Comparison of ENCODE assay signal across 8 mouse cellular contexts in genomic region chr13:21918570-21919419, GRCm38 (mm10). TPM values are rescaled to one million over a fixed set of nuclear protein-coding genes. Genes with fewer than 3 reads are reported as not detected.
DNase-seq lines count a peak whose midpoint lies in the region; ATAC-seq and TF ChIP-seq lines count a peak whose summit lies in the region.

No protein-coding gene starts in this region.

- H3K9me3 ChIP-seq in lung, embryonic 14.5 days (ENCODE audit: low read depth, low read length): no peaks in the 10 kb centered on the region
- H3K9me3 ChIP-seq in neural tube, embryonic 15.5 days (replicated peaks): no peaks in the 10 kb centered on the region

- peak overlapping the region; percentile 54; the same call in 1 of the 2 replicates for H3K27ac ChIP-seq in lung, embryonic 14.5 days (ENCODE audit: low read depth)
- no peak overlapping the region for H3K27ac ChIP-seq in neural tube, embryonic 15.5 days (replicated peaks)

- peaks cover 6% of the 10 kb centered on the region; the same call in 1 of the 2 replicates for H3K27me3 ChIP-seq in lung, embryonic 14.5 days (ENCODE audit: insufficient read depth, low read length)
- H3K27me3 ChIP-seq in neural tube, embryonic 15.5 days (replicated peaks): peaks cover 60% of the 10 kb centered on the region

- 0 out of 2 replicates have a peak, but pooled peaks cover 9% of the 10 kb centered on the region for H3K4me1 ChIP-seq in lung, embryonic 14.5 days (ENCODE audit: insufficient read depth)
- H3K4me1 ChIP-seq in neural tube, embryonic 15.5 days: peaks cover 18% of the 10 kb centered on the region

- peak; percentile 93 for ATAC-seq in lung, embryonic 14.5 days (ENCODE audit: insufficient read depth)
- ATAC-seq in neural tube, embryonic 15.5 days (ENCODE audit: low FRiP score): no peak; the same call in 1 of the 2 replicates

- H3K9ac ChIP-seq in lung, embryonic 14.5 days: peak overlapping the region; percentile 52
- H3K9ac ChIP-seq in neural tube, embryonic 15.5 days (replicated peaks): no peak overlapping the region

- no peaks in the 10 kb centered on the region for H3K36me3 ChIP-seq in lung, embryonic 14.5 days (ENCODE audit: insufficient read depth)
- no peaks in the 10 kb centered on the region for H3K36me3 ChIP-seq in neural tube, embryonic 15.5 days

- WGBS in lung, embryonic 14.5 days: under 1% methylated on average over 38 of the region's 38 CpGs
- under 1% methylated on average over 38 of the region's 38 CpGs for WGBS in neural tube, embryonic 15.5 days

- DNase-seq in urinary bladder, postnatal 25 days (ENCODE audit: low spot score): peak; percentile 34
- no peak for DNase-seq in urinary bladder, postnatal 10 days (ENCODE audit: low spot score)
- peak; percentile 95 for DNase-seq in embryo, embryonic 10.5 days (ENCODE audit: low spot score)
- DNase-seq in heart, adult 8-10 months (ENCODE audit: low spot score): peak; percentile 92
- peak; percentile 54 for DNase-seq in kidney, adult 11 months
- DNase-seq in lung, embryonic 14.5 days: peak; percentile 91
- DNase-seq in yolk sac, embryonic 10.5 days (ENCODE audit: low spot score): peak; percentile 96

- peak overlapping the region; percentile 54 for H3K4me3 ChIP-seq in lung, embryonic 14.5 days (ENCODE audit: low read depth, low read length)
- peak overlapping the region; percentile 34 for H3K4me3 ChIP-seq in neural tube, embryonic 15.5 days (replicated peaks)

- peak overlapping the region; percentile 89 for H3K4me2 ChIP-seq in lung, embryonic 14.5 days
- peak overlapping the region; percentile 58 for H3K4me2 ChIP-seq in neural tube, embryonic 15.5 days

- TF ChIP-seq CTCF in lung, embryonic 14.5 days (IDR thresholded peaks at IDR 0.05; ENCODE audit: low read depth): no peak

RNA-seq across cellular contexts. Expression of gene Zfp184, which starts 26.1 kb away (rescaled TPM):
- total RNA-seq in heart, adult 8-10 months (2022): 1 to 10 TPM in 1 of 4 experiments, under 1 TPM in 3; 0.46 to 1.0 (median 0.83) TPM
- polyA plus RNA-seq in lung, embryonic 14.5 days (2014; fragmentation: Nextera tagmentation; extraction: Ambion mirVana): 16.0 and 16.4 TPM in 2 replicates
- polyA plus RNA-seq in neural tube, embryonic 15.5 days (2015; fragmentation: Nextera tagmentation; extraction: Ambion mirVana): 10.3 and 11.5 TPM in 2 replicates
